Mouse (Mus musculus): Measurements from ENCODE around the gene Slc1a6. TPM values are rescaled to one million over a fixed set of nuclear protein-coding genes. Genes with fewer than 3 reads are reported as not detected.
"Not testable (repeated sequence)": the region's sequence is repeated elsewhere in the genome, so short reads cannot be mapped to it uniquely, and the experiment has no call there.

The Slc1a6 gene
- polyA plus RNA-seq, 1 experiment, result not detected

DNA sequence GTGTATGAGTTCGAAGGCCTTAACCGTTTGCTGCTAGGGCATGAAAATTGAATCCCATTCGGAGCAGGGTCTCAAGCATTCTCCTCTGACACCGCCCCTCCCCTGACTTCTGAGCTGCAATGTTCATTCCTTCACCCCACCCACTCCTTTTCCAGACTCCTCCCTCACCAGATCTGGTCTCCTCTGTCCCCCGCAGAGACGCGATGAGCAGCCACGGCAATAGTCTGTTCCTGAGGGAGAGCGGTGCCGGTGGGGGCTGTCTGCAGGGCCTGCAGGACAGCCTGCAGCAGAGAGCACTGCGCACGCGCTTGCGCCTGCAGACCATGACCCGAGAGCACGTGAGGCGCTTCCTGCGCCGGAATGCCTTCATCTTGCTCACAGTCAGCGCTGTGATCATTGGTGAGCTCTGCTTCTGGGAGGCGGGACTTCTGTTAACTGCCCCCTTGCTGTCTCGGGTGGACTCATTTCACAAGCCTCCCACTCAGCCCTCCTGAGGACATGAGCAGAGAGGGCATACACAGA is 7.3 kb downstream of the Slc1a6 start:
- WGBS, result 29% methylated on average over 22 of the region's 22 CpGs
- H3K36me3 ChIP-seq (ENCODE audit: control insufficient read depth, insufficient read depth, low read length), result no peaks in the 10 kb centered on the region
- no peak overlapping the region for H3K4me3 ChIP-seq (ENCODE audit: control insufficient read depth, insufficient read depth, low read length)
- no peak for TF ChIP-seq POLR2A (IDR thresholded peaks at IDR 0.05; ENCODE audit: control insufficient read depth, extremely low read depth, insufficient read depth, low read length, poor library complexity)
- no peak for TF ChIP-seq CTCF (IDR thresholded peaks at IDR 0.05; ENCODE audit: borderline replicate concordance, control insufficient read depth, extremely low read depth, insufficient read depth, low read length, poor library complexity)
- DNase-seq, result peak; percentile 3
- H3K27me3 ChIP-seq (ENCODE audit: control insufficient read depth, insufficient read depth, low read length), result no peaks in the 10 kb centered on the region
- no peak overlapping the region for H3K27ac ChIP-seq (ENCODE audit: control insufficient read depth, insufficient read depth, low read length)
- H3K4me1 ChIP-seq (replicated peaks; ENCODE audit: control insufficient read depth, insufficient read depth, low read length), result no peaks in the 10 kb centered on the region

DNA sequence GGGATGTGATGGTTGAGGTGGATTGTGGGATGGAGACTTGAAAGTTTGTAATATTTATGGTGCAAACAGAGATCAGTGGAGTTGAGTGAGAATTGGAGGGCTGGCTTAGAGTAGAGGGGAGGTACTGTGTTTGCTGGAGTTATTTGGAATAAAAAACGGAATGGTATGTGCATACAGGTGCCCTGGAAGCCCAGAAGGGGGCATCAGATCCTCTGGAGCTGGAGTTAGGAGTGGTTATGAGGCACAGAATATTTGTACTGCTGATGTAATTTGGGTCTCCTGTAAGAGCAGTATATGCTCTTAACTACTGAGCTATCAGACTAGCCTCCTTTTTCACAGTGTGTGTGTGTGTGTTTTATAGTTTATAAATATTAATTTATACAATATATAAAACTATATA is 10.3 kb downstream of the Slc1a6 start:
- Histone ChIP-seq H3K4me1 (replicated peaks; ENCODE audit: control insufficient read depth, insufficient read depth, low read length) (no peaks in the 10 kb centered on the region), H3K27me3 (ENCODE audit: control insufficient read depth, insufficient read depth, low read length) (no peaks in the 10 kb centered on the region), H3K36me3 (ENCODE audit: control insufficient read depth, insufficient read depth, low read length) (no peaks in the 10 kb centered on the region), H3K4me3 (ENCODE audit: control insufficient read depth, insufficient read depth, low read length) (no peak overlapping the region), H3K27ac (ENCODE audit: control insufficient read depth, insufficient read depth, low read length) (no peak overlapping the region)
- TF ChIP-seq POLR2A (IDR thresholded peaks at IDR 0.05; ENCODE audit: control insufficient read depth, extremely low read depth, insufficient read depth, low read length, poor library complexity) (no peak), CTCF (IDR thresholded peaks at IDR 0.05; ENCODE audit: borderline replicate concordance, control insufficient read depth, extremely low read depth, insufficient read depth, low read length, poor library complexity) (no peak)
- 41% methylated on average over 1 of the region's 1 CpGs for WGBS
- DNase-seq, result no peak

DNA sequence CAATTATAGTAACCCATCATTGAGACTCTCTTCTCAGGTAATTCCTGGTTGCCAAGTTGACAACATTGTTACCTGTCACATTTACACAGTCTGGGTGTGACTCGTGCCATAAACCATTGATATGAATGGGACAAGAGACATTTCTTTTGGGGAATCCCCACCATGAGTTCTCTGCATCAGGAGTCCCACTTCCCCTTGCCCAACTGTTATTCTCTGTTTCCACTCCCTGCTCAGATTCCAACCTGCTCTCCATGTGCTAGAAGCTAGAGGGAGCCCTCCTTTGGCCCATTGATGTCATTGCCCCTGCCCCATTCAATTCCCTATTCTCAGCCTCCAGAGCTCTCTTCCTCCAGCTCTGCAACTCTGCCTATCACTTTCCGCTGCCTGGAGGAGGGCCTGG is 21.2 kb downstream of the Slc1a6 start:
- TF ChIP-seq CTCF (IDR thresholded peaks at IDR 0.05; ENCODE audit: borderline replicate concordance, control insufficient read depth, extremely low read depth, insufficient read depth, low read length, poor library complexity) (no peak), POLR2A (IDR thresholded peaks at IDR 0.05; ENCODE audit: control insufficient read depth, extremely low read depth, insufficient read depth, low read length, poor library complexity) (no peak)
- no peak overlapping the region for H3K4me3 ChIP-seq (ENCODE audit: control insufficient read depth, insufficient read depth, low read length)
- no peak for DNase-seq
- no peak overlapping the region for H3K27ac ChIP-seq (ENCODE audit: control insufficient read depth, insufficient read depth, low read length)
- no peaks in the 10 kb centered on the region for H3K4me1 ChIP-seq (replicated peaks; ENCODE audit: control insufficient read depth, insufficient read depth, low read length)
- H3K36me3 ChIP-seq (ENCODE audit: control insufficient read depth, insufficient read depth, low read length), result no peaks in the 10 kb centered on the region
- WGBS, result 84% methylated on average over 2 of the region's 2 CpGs
- no peaks in the 10 kb centered on the region for H3K27me3 ChIP-seq (ENCODE audit: control insufficient read depth, insufficient read depth, low read length)

DNA sequence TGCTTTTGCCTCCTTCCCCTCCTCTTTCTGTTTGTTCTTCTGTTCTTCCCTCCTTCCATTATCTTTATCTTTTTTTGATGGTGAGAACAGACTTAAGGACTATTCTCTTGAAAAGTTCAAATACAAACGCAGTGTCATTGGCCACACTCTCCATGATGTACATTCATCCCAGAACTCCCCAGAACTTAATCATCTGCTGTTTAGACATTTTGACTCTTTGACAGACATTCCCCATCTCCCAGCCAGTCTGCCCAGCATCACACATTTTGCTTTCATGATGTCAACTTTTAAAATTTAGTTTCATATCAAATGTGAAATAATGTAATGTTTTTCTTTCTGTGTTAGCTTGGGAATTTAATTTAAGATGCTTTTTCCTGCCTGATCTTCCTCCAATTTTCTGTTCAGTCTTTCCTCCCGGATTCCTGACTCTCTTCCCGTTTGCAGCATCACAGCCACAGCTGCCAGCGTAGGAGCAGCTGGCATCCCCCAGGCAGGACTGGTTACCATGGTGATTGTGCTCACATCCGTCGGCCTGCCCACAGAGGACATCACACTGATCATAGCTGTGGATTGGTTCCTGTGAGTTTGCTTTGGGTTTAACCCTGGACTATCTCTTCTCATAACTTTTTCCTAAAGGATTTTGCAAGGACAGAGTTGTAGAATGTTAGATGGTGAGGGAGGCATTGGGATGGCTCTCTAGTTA is 32.2 kb downstream of the Slc1a6 start:
- Histone ChIP-seq H3K27ac (ENCODE audit: control insufficient read depth, insufficient read depth, low read length) (no peak overlapping the region), H3K4me1 (replicated peaks; ENCODE audit: control insufficient read depth, insufficient read depth, low read length) (no peaks in the 10 kb centered on the region), H3K36me3 (ENCODE audit: control insufficient read depth, insufficient read depth, low read length) (no peaks in the 10 kb centered on the region), H3K4me3 (ENCODE audit: control insufficient read depth, insufficient read depth, low read length) (no peak overlapping the region), H3K27me3 (ENCODE audit: control insufficient read depth, insufficient read depth, low read length) (no peaks in the 10 kb centered on the region)
- 87% methylated on average over 6 of the region's 6 CpGs for WGBS
- TF ChIP-seq CTCF (IDR thresholded peaks at IDR 0.05; ENCODE audit: borderline replicate concordance, control insufficient read depth, extremely low read depth, insufficient read depth, low read length, poor library complexity) (no peak), POLR2A (IDR thresholded peaks at IDR 0.05; ENCODE audit: control insufficient read depth, extremely low read depth, insufficient read depth, low read length, poor library complexity) (no peak)
- DNase-seq, result no peak

DNA sequence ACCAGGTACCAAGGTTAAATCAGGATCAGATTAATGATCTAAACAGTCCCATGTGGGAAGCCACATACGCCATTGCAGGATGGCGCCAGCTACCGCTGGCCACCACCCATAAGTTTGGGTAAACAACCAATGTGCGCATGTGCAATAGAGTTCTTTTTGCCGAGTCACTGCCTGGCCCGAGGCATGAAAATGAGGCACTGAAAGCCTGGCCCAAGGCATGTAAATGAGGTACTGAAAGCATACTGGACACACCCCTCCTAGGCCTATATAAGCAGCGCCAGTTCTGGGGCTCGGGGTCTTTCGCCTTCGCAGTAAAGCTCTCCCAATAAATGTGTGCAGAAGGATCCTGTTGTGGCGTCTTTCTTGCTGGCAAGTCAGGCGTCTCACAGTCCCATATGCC is 60.2 kb downstream of the Slc1a6 start:
- not testable (repeated sequence) for H3K4me1 ChIP-seq (replicated peaks; ENCODE audit: control insufficient read depth, insufficient read depth, low read length); DNase-seq; H3K36me3 ChIP-seq (ENCODE audit: control insufficient read depth, insufficient read depth, low read length); H3K27me3 ChIP-seq (ENCODE audit: control insufficient read depth, insufficient read depth, low read length); H3K4me3 ChIP-seq (ENCODE audit: control insufficient read depth, insufficient read depth, low read length); H3K27ac ChIP-seq (ENCODE audit: control insufficient read depth, insufficient read depth, low read length)
- 94% methylated on average over 12 of the region's 12 CpGs for WGBS

DNA sequence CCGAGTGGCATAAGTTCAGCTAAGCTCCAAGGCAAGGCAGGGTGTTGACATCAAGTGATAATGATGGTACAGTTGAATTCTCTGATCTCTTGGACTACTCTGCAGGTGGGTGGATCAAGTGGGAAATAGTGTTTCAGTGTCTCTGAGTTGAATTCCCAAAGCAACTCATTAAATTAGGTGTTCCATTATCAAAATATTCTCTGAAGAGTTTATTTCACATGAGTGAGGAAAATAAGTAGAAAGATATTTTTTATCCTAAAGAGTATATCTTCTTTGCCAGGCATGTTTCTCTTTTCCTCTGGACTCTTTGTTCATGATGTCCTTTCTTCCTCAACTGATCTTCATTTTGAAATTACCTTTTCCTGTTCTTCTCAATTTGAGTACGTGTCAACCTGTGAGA is 71.8 kb downstream of the Slc1a6 start, which contains the start of gene Olfr1356:
Gene Olfr1356 (minus strand): TSS at position 101 of the 400 bp plus-strand sequence.
- WGBS, result 82% methylated on average over 2 of the region's 2 CpGs
- no peak for TF ChIP-seq POLR2A (IDR thresholded peaks at IDR 0.05; ENCODE audit: control insufficient read depth, extremely low read depth, insufficient read depth, low read length, poor library complexity)
- TF ChIP-seq CTCF (IDR thresholded peaks at IDR 0.05; ENCODE audit: borderline replicate concordance, control insufficient read depth, extremely low read depth, insufficient read depth, low read length, poor library complexity), result no peak
- H3K36me3 ChIP-seq (ENCODE audit: control insufficient read depth, insufficient read depth, low read length), result no peaks in the 10 kb centered on the region
- no peak within 1 kb of the TSS for H3K27ac ChIP-seq (ENCODE audit: control insufficient read depth, insufficient read depth, low read length)
- no peaks in the 10 kb centered on the region for H3K4me1 ChIP-seq (replicated peaks; ENCODE audit: control insufficient read depth, insufficient read depth, low read length)
- H3K4me3 ChIP-seq (ENCODE audit: control insufficient read depth, insufficient read depth, low read length), result no peak within 1 kb of the TSS
- DNase-seq, result no peak
- H3K27me3 ChIP-seq (ENCODE audit: control insufficient read depth, insufficient read depth, low read length), result no peaks in the 10 kb centered on the region

Other genes starting within 250 kb of the Slc1a6 start
- gene Ilvbl, start 206.2 kb upstream of the Slc1a6 start, polyA plus RNA-seq (2012; rRNA removed), result 235 and 243 TPM in 2 replicates
- 12.2 and 12.3 TPM in 2 replicates for gene Syde1, start 188.5 kb upstream of the Slc1a6 start, polyA plus RNA-seq (2012; rRNA removed)
- not detected in 2 replicates for gene Olfr1357, start 162.4 kb upstream of the Slc1a6 start, polyA plus RNA-seq (2012; rRNA removed)
- 0.06 and 0.24 TPM in 2 replicates for gene Casp14, start 62.2 kb upstream of the Slc1a6 start, polyA plus RNA-seq (2012; rRNA removed)
- gene Ccdc105, start 27.4 kb upstream of the Slc1a6 start, polyA plus RNA-seq (2012; rRNA removed), result 0.13 TPM in 1 of 2 replicates, not detected in the other
- not detected in 2 replicates for gene Olfr1356, start 71.7 kb downstream of the Slc1a6 start, polyA plus RNA-seq (2012; rRNA removed)
- gene Olfr1355, start 95.0 kb downstream of the Slc1a6 start, polyA plus RNA-seq (2012; rRNA removed), result not detected in 2 replicates
- gene Olfr1354, start 132.7 kb downstream of the Slc1a6 start, polyA plus RNA-seq (2012; rRNA removed), result not detected in 2 replicates
- gene Olfr8, start 170.1 kb downstream of the Slc1a6 start, polyA plus RNA-seq (2012; rRNA removed), result not detected in 2 replicates
- not detected in 2 replicates for gene Olfr1353, start 182.8 kb downstream of the Slc1a6 start, polyA plus RNA-seq (2012; rRNA removed)
- gene Olfr1352, start 200.6 kb downstream of the Slc1a6 start, polyA plus RNA-seq (2012; rRNA removed), result not detected in 2 replicates
- gene Olfr1351, start 232.0 kb downstream of the Slc1a6 start, polyA plus RNA-seq (2012; rRNA removed), result not detected in 2 replicates
- gene Olfr57, start 248.2 kb downstream of the Slc1a6 start, polyA plus RNA-seq (2012; rRNA removed), result not detected in 2 replicates